Mouse (Mus musculus): Measurements from ENCODE around the gene Spcs3. TPM values are rescaled to one million over a fixed set of nuclear protein-coding genes. Genes with fewer than 3 reads are reported as not detected.

The Spcs3 gene
- 84.5 and 88.0 TPM in 2 replicates for polyA plus RNA-seq (2014; fragmentation: Nextera tagmentation; extraction: Ambion mirVana)

- Histone ChIP-seq H3K27me3 (replicated peaks; ENCODE audit: control insufficient read depth, insufficient read depth, low read length) (no peaks in the 10 kb centered on the region), H3K9ac (ENCODE audit: low read depth, low read length) (peak within 1 kb of the TSS; percentile 92), H3K4me1 (ENCODE audit: control insufficient read depth, insufficient read depth, low read length) (peaks cover 9% of the 10 kb centered on the region), H3K36me3 (ENCODE audit: control insufficient read depth, insufficient read depth, low read length) (peaks cover 11% of the 10 kb centered on the region; the same call in 1 of the 2 replicates), H3K4me2 (ENCODE audit: low read depth, low read length) (peak within 1 kb of the TSS; percentile 68), H3K27ac (replicated peaks; ENCODE audit: low read depth, low read length) (peak within 1 kb of the TSS; percentile 90), H3K9me3 (ENCODE audit: control insufficient read depth, low read length) (no peaks in the 10 kb centered on the region), H3K4me3 (ENCODE audit: low read depth, low read length) (peak within 1 kb of the TSS; percentile 99)
- DNase-seq (ENCODE audit: low spot score) (peak; percentile 97), ATAC-seq (ENCODE audit: low read depth) (peak; percentile 95)
- WGBS: under 1% methylated on average over 38 of the region's 89 CpGs
Measured at GRCm38 (mm10) chr8:54529382-54530296, at the start of gene Spcs3, which contains the start of gene Asb5. TSS of gene Spcs3 (minus strand) at chr8:54529998. TSS of gene Asb5 (plus strand) at chr8:54529580.

- Histone ChIP-seq H3K9me3 (ENCODE audit: control insufficient read depth, low read length) (no peaks in the 10 kb centered on the region), H3K9ac (ENCODE audit: low read depth, low read length) (no peak overlapping the region), H3K4me1 (ENCODE audit: control insufficient read depth, insufficient read depth, low read length) (peaks cover 7% of the 10 kb centered on the region; the same call in 1 of the 2 replicates), H3K27me3 (replicated peaks; ENCODE audit: control insufficient read depth, insufficient read depth, low read length) (no peaks in the 10 kb centered on the region), H3K27ac (replicated peaks; ENCODE audit: low read depth, low read length) (no peak overlapping the region), H3K36me3 (ENCODE audit: control insufficient read depth, insufficient read depth, low read length) (no peaks in the 10 kb centered on the region), H3K4me2 (ENCODE audit: low read depth, low read length) (no peak overlapping the region), H3K4me3 (ENCODE audit: low read depth, low read length) (no peak overlapping the region)
- ATAC-seq (ENCODE audit: low read depth): no peak
- WGBS: 39% methylated on average over 15 of the region's 15 CpGs
- DNase-seq (ENCODE audit: low spot score): no peak
Measured at GRCm38 (mm10) chr8:54570618-54571609, 41.1 kb upstream of the Spcs3 start.

- no peak overlapping the region for H3K4me3 ChIP-seq (ENCODE audit: low read depth, low read length)
- DNase-seq (ENCODE audit: low spot score): no peak
- no peak overlapping the region for H3K27ac ChIP-seq (replicated peaks; ENCODE audit: low read depth, low read length)
- no peak overlapping the region for H3K4me2 ChIP-seq (ENCODE audit: low read depth, low read length)
- H3K9me3 ChIP-seq (ENCODE audit: control insufficient read depth, low read length): no peaks in the 10 kb centered on the region
- peaks cover 9% of the 10 kb centered on the region; the same call in 1 of the 2 replicates for H3K4me1 ChIP-seq (ENCODE audit: control insufficient read depth, insufficient read depth, low read length)
- no peaks in the 10 kb centered on the region for H3K36me3 ChIP-seq (ENCODE audit: control insufficient read depth, insufficient read depth, low read length)
- ATAC-seq (ENCODE audit: low read depth): no peak
- no peak overlapping the region for H3K9ac ChIP-seq (ENCODE audit: low read depth, low read length)
- 57% methylated on average over 2 of the region's 2 CpGs for WGBS
- no peaks in the 10 kb centered on the region for H3K27me3 ChIP-seq (replicated peaks; ENCODE audit: control insufficient read depth, insufficient read depth, low read length)
Measured at GRCm38 (mm10) chr8:54567168-54567567, 37.4 kb upstream of the Spcs3 start.

- Histone ChIP-seq H3K4me2 (ENCODE audit: low read depth, low read length) (no peak overlapping the region), H3K27me3 (replicated peaks; ENCODE audit: control insufficient read depth, insufficient read depth, low read length) (no peaks in the 10 kb centered on the region), H3K9ac (ENCODE audit: low read depth, low read length) (no peak overlapping the region), H3K36me3 (ENCODE audit: control insufficient read depth, insufficient read depth, low read length) (no peaks in the 10 kb centered on the region), H3K4me3 (ENCODE audit: low read depth, low read length) (no peak overlapping the region), H3K4me1 (ENCODE audit: control insufficient read depth, insufficient read depth, low read length) (0 out of 2 replicates have a peak, but pooled peaks cover 2% of the 10 kb centered on the region), H3K27ac (replicated peaks; ENCODE audit: low read depth, low read length) (no peak overlapping the region), H3K9me3 (ENCODE audit: control insufficient read depth, low read length) (no peaks in the 10 kb centered on the region)
- ATAC-seq (ENCODE audit: low read depth) (no peak), DNase-seq (ENCODE audit: low spot score) (no peak)
- WGBS: 86% methylated on average over 7 of the region's 7 CpGs
Measured at GRCm38 (mm10) chr8:54565603-54566260, 35.9 kb upstream of the Spcs3 start.

- DNase-seq (ENCODE audit: low spot score): no peak
- H3K27ac ChIP-seq (replicated peaks; ENCODE audit: low read depth, low read length): no peak overlapping the region
- no peak for ATAC-seq (ENCODE audit: low read depth)
- no peaks in the 10 kb centered on the region for H3K36me3 ChIP-seq (ENCODE audit: control insufficient read depth, insufficient read depth, low read length)
- 0 out of 2 replicates have a peak, but pooled peaks cover 2% of the 10 kb centered on the region for H3K4me1 ChIP-seq (ENCODE audit: control insufficient read depth, insufficient read depth, low read length)
- no peak overlapping the region for H3K9ac ChIP-seq (ENCODE audit: low read depth, low read length)
- 87% methylated on average over 1 of the region's 1 CpGs for WGBS
- H3K9me3 ChIP-seq (ENCODE audit: control insufficient read depth, low read length): no peaks in the 10 kb centered on the region
- H3K27me3 ChIP-seq (replicated peaks; ENCODE audit: control insufficient read depth, insufficient read depth, low read length): no peaks in the 10 kb centered on the region
- no peak overlapping the region for H3K4me3 ChIP-seq (ENCODE audit: low read depth, low read length)
- no peak overlapping the region for H3K4me2 ChIP-seq (ENCODE audit: low read depth, low read length)
Measured at GRCm38 (mm10) chr8:54565181-54565580, 35.4 kb upstream of the Spcs3 start.

- ATAC-seq (ENCODE audit: low read depth) (no peak), DNase-seq (ENCODE audit: low spot score) (no peak)
- no peaks in the 10 kb centered on the region for H3K9me3 ChIP-seq (ENCODE audit: control insufficient read depth, low read length)
- H3K27me3 ChIP-seq (replicated peaks; ENCODE audit: control insufficient read depth, insufficient read depth, low read length): no peaks in the 10 kb centered on the region
- H3K4me2 ChIP-seq (ENCODE audit: low read depth, low read length): no peak overlapping the region
- H3K9ac ChIP-seq (ENCODE audit: low read depth, low read length): no peak overlapping the region
- WGBS: 80% methylated on average over 4 of the region's 4 CpGs
- no peaks in the 10 kb centered on the region for H3K36me3 ChIP-seq (ENCODE audit: control insufficient read depth, insufficient read depth, low read length)
- H3K4me3 ChIP-seq (ENCODE audit: low read depth, low read length): no peak overlapping the region
- H3K27ac ChIP-seq (replicated peaks; ENCODE audit: low read depth, low read length): no peak overlapping the region
- 0 out of 2 replicates have a peak, but pooled peaks cover 2% of the 10 kb centered on the region for H3K4me1 ChIP-seq (ENCODE audit: control insufficient read depth, insufficient read depth, low read length)
Measured at GRCm38 (mm10) chr8:54562137-54562536, 32.3 kb upstream of the Spcs3 start.

- Histone ChIP-seq H3K9ac (ENCODE audit: low read depth, low read length) (no peak overlapping the region), H3K27me3 (replicated peaks; ENCODE audit: control insufficient read depth, insufficient read depth, low read length) (no peaks in the 10 kb centered on the region), H3K27ac (replicated peaks; ENCODE audit: low read depth, low read length) (no peak overlapping the region), H3K4me3 (ENCODE audit: low read depth, low read length) (no peak overlapping the region), H3K9me3 (ENCODE audit: control insufficient read depth, low read length) (no peaks in the 10 kb centered on the region), H3K4me2 (ENCODE audit: low read depth, low read length) (no peak overlapping the region), H3K36me3 (ENCODE audit: control insufficient read depth, insufficient read depth, low read length) (no peaks in the 10 kb centered on the region), H3K4me1 (ENCODE audit: control insufficient read depth, insufficient read depth, low read length) (no peaks in the 10 kb centered on the region)
- 74% methylated on average over 2 of the region's 2 CpGs for WGBS
- no peak for DNase-seq (ENCODE audit: low spot score)
- no peak for ATAC-seq (ENCODE audit: low read depth)
Measured at GRCm38 (mm10) chr8:54554921-54555320, 25.1 kb upstream of the Spcs3 start.
